Mouse (Mus musculus) hindbrain, embryonic 10.5 days (tissue): ENCODE results near the gene Krtap13-1. TPM values are rescaled to one million over a fixed set of nuclear protein-coding genes. Genes with fewer than 3 reads are reported as not detected.

Experiments
- DNase-seq: peaks from one replicate; pipeline ENCODE4 v3.0.0-alpha.2; 2017; ENCODE audit warnings: low spot score
- H3K27ac ChIP-seq: fragments of 300-500 bp; sonication (generic); 2 replicates; pipeline ENCODE4 v1.5.1; 2016; ENCODE audit warnings: mild to moderate bottlenecking, moderate library complexity
- H3K27me3 ChIP-seq: fragments of 300-500 bp; sonication (generic); 2 replicates; pipeline ENCODE4 v1.6.1; 2016; ENCODE audit warnings: mild to moderate bottlenecking; ENCODE audit not compliant: poor library complexity, insufficient read depth, severe bottlenecking
- H3K36me3 ChIP-seq: fragments of 300-500 bp; sonication (generic); 2 replicates; pipeline ENCODE4 v1.6.1; 2016; ENCODE audit warnings: mild to moderate bottlenecking, moderate library complexity
- H3K4me1 ChIP-seq: fragments of 300-500 bp; sonication (generic); replicated peaks from 2 replicates; pipeline ENCODE4 v1.6.1; 2016; ENCODE audit warnings: mild to moderate bottlenecking
- H3K4me3 ChIP-seq: fragments of 300-500 bp; sonication (generic); 2 replicates; pipeline ENCODE4 v1.5.1; 2016; ENCODE audit warnings: mild to moderate bottlenecking, moderate library complexity
- H3K9me3 ChIP-seq: fragments of 300-500 bp; sonication (generic); 2 replicates; pipeline ENCODE4 v1.6.1; 2016; ENCODE audit warnings: mild to moderate bottlenecking, moderate library complexity
- WGBS: fragments of 180-500 bp; shearing (Covaris S2); methylation state at CpG from one replicate; pipeline ENCODE4 v1.1.7; 2016; 5-methylcytosine and 5-hydroxymethylcytosine counted together
- polyA plus RNA-seq: library from polyadenylated mRNA; unstranded; fragments of >200 nt; fragmentation: Nextera tagmentation; extraction: Ambion mirVana; gene quantifications from 2 replicates; pipeline ENCODE4 v1.2.1, GENCODE M21; 2016

Gene Krtap13-1
- polyA plus RNA-seq: not detected in 2 replicates

DNA sequence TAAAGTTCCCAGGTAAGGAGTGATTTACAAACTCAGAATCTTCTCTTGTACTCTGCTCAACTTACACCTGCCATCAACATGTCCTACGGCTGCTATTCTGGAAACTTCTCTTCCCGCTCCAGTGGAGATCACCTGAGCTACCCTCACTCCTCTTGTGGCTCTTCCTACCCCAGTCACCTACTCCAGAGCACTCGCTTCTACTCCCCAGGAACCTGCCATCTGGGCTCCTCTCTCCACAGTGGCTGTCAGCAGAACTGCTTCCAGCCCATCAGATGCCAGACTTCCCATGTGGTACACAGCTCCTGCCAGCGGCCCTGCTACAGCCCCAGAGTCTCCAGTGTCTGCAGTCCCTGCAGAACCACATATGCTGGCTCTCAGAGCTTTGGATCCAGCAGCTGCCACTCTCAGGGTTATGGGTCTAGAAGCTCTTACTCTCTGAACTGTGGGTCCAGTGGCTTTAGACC, at the start of gene Krtap13-1:
TSS of gene Krtap13-1 (plus strand) at position 51 of the 464 bp plus-strand sequence.
- H3K27me3 ChIP-seq: no peaks in the 10 kb centered on the region
- no peak within 1 kb of the TSS for H3K27ac ChIP-seq
- no peak within 1 kb of the TSS for H3K4me3 ChIP-seq
- H3K36me3 ChIP-seq: no peaks in the 10 kb centered on the region
- DNase-seq: no peak
- H3K4me1 ChIP-seq: no peaks in the 10 kb centered on the region
- 73% methylated on average over 4 of the region's 4 CpGs for whole genome bisulfite sequencing
- H3K9me3 ChIP-seq: no peaks in the 10 kb centered on the region

DNA sequence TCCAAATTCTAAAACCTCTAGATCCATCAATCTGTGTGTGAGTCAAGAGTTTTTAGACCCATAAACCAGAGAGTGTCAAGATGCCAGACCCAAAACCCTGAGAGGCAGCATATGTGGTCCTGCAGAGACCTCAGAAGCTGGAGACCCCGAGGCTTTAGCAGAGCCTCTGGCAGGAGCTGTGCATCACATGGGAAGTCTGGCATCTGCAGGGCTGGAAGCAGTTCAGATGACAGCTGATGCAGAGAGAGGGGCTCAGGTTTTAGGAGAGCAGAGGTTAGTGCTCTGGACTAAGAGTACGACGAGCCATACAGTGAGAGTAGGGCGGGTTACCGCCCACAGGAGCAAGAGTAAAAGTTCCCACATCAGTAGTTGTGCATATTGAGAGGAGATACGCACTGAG, 49.6 kb upstream of the Krtap13-1 start:
- Histone ChIP-seq H3K36me3 (no peaks in the 10 kb centered on the region), H3K27ac (no peak overlapping the region), H3K9me3 (no peaks in the 10 kb centered on the region), H3K27me3 (no peaks in the 10 kb centered on the region), H3K4me1 (0 out of 2 replicates have a peak, but pooled peaks cover 4% of the 10 kb centered on the region), H3K4me3 (no peak overlapping the region)
- no peak for DNase-seq
- 86% methylated on average over 6 of the region's 6 CpGs for WGBS

DNA sequence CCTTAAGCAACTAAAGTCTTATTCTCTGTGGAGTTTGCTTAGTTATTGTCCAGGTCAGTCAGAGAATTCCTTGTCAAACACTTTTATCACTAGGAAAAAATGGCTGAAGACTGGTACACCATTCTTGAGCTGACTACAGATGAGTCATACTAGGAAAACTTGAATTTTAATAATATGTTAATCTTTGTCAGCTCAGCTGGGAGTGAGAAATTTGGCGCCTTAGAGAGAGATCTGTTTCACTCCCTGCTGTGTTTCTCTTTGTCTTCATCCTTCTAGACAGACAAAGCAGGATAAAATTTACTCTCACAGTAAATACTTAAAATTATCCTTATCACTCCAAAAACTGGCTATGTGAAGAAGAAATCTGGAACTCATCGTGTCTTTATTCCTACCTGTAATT, 47.4 kb upstream of the Krtap13-1 start:
- WGBS: 46% methylated on average over 2 of the region's 2 CpGs
- peak overlapping the region; percentile 23; the same call in 1 of the 2 replicates for H3K27ac ChIP-seq
- no peaks in the 10 kb centered on the region for H3K27me3 ChIP-seq
- 0 out of 2 replicates have a peak, but pooled peaks cover 4% of the 10 kb centered on the region for H3K4me1 ChIP-seq
- no peaks in the 10 kb centered on the region for H3K9me3 ChIP-seq
- DNase-seq: no peak
- H3K4me3 ChIP-seq: no peak overlapping the region
- no peaks in the 10 kb centered on the region for H3K36me3 ChIP-seq

DNA sequence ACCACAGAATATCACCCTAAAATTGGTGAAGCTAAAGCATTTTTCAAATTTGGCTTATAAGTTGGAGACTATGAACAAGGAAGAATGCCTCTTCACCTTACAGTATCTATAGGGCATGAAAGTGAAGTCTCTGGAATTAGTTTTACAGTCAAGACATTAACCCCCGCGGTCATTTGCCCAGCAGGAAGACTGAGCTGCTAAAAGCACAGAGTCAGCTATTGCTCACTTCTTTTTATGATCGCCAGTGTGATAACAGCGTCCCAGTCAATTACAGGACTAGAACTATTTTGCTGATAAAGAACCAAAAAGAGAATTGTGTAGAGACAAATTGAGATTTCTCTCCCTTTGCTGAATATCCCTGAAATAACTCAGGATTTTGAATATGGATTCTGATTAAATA, 32.4 kb upstream of the Krtap13-1 start:
- WGBS: 85% methylated on average over 4 of the region's 4 CpGs

DNA sequence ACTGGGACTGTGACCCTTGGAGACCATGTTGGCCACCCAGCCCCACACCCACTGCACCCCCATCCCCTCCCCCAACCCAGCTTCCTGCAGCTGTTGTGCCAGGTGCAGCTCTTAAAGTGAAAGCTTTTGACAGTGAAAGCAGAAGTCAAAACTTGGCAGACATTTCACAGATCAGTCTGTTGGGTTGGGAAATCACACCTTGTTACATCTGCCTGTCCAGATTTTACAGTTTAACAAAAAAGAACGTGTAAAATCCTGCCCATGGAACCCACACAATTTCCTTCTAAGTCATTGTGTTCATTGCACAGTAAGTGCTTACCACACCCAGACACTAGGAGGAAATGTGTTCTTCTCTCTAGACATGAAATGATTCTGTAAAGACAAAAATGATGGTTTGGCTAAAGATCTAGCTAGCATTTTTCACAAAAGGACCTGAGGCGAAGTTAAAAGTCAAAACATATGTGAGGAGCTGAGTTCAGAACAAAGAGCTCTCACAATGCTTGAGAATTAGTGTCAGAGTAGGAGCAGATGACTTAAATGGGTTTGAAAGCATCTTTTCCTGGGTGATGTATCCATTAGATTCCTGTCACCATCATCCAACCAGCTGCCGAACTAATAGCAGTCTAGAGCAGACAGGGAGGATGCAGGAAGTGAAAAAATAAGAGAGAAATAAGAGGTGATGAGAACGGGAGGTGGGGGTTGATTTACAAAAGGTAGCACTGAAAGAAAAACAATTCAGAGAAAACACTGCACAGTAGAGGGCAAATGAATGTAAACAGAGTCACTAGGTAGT, 27.4 kb upstream of the Krtap13-1 start:
- 60% methylated on average over 4 of the region's 4 CpGs for WGBS
- H3K27ac ChIP-seq: no peak overlapping the region
- H3K9me3 ChIP-seq: no peaks in the 10 kb centered on the region

More for the DNA sequence above, 32.4 kb upstream of the Krtap13-1 start:
- H3K27ac ChIP-seq: no peak overlapping the region
- H3K9me3 ChIP-seq: no peaks in the 10 kb centered on the region
- no peak for DNase-seq
- no peaks in the 10 kb centered on the region for H3K36me3 ChIP-seq
- no peaks in the 10 kb centered on the region for H3K27me3 ChIP-seq
- H3K4me1 ChIP-seq: 0 out of 2 replicates have a peak, but pooled peaks cover 2% of the 10 kb centered on the region
- no peak overlapping the region for H3K4me3 ChIP-seq

DNA sequence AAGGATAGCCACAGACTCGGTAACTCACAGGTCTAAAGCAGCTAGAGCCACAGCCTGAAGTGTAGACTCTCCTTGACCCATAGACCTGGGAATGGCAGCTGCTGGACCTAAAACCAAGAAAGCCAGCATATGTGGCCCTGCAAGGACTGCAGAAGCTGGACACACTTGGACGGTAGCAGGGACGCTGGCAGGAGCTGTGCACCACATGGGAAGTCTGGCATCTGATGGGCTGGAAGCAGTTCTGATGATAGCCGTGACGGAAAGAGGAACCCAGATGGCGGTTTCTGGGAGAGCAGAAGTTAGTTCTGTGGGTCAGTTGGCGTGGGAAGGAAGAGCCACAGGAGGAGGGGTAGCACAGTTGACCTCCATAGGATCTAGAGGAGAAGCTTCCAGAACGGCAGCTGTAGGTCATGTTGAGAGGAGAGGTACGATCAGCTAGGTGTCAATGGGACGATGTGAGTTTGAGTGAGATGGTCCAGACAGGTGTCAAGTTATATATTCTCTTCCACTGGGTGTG, 21.1 kb upstream of the Krtap13-1 start, which contains the start of gene 2310061N02Rik:
TSS of gene 2310061N02Rik (minus strand) at position 467 of the 517 bp plus-strand sequence.
- Histone ChIP-seq H3K4me3 (no peak within 1 kb of the TSS), H3K4me1 (no peaks in the 10 kb centered on the region), H3K36me3 (no peaks in the 10 kb centered on the region), H3K9me3 (no peaks in the 10 kb centered on the region), H3K27ac (no peak within 1 kb of the TSS), H3K27me3 (no peaks in the 10 kb centered on the region)
- DNase-seq: no peak
- 91% methylated on average over 10 of the region's 10 CpGs for WGBS

More for the DNA sequence above, 27.4 kb upstream of the Krtap13-1 start:
- Histone ChIP-seq H3K36me3 (no peaks in the 10 kb centered on the region), H3K4me3 (no peak overlapping the region), H3K4me1 (0 out of 2 replicates have a peak, but pooled peaks cover 2% of the 10 kb centered on the region), H3K27me3 (no peaks in the 10 kb centered on the region)
- DNase-seq: no peak

DNA sequence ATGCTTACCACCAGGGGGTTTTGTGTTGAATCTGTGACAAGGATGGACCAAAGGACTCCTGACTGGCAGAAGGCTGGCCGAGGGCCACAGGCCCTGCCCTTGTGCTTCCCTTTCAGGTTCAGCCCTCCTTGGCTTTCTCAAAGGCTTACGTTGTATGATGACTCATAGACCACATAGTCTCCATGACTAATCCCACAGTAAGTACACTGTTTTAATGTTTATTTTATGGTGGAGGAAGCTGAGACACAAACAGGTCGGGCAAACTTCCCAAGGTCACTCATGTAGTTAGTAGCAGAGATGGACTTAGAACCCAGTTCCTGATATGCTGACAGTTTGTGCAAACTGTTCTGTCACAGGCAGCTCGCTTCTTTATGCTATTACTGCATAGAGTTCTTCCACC, 17.9 kb upstream of the Krtap13-1 start:
- Histone ChIP-seq H3K27me3 (no peaks in the 10 kb centered on the region), H3K36me3 (no peaks in the 10 kb centered on the region), H3K4me1 (no peaks in the 10 kb centered on the region), H3K9me3 (no peaks in the 10 kb centered on the region), H3K4me3 (no peak overlapping the region), H3K27ac (no peak overlapping the region)
- 76% methylated on average over 4 of the region's 4 CpGs for WGBS
- no peak for DNase-seq

DNA sequence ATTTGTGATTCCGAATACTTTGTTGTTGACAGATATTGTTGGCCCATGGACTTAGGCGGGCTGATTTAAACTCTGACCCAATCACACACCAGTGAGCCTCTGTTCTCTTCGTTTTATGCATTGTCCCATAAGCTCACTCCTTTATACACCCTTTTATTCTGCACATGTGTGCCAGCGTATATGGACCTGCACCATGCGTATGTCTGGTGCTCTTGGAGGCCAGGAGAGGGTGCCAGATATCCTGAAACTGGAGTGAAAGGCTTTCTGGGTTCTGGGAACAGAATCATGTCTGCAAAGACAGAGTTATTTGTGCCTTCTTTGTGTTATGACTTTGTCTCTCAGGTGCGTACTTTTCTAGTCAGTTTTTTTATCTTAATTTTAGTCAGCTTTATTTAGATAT, 17.4 kb upstream of the Krtap13-1 start:
- H3K9me3 ChIP-seq: no peaks in the 10 kb centered on the region
- no peak for DNase-seq
- WGBS: 84% methylated on average over 6 of the region's 6 CpGs

DNA sequence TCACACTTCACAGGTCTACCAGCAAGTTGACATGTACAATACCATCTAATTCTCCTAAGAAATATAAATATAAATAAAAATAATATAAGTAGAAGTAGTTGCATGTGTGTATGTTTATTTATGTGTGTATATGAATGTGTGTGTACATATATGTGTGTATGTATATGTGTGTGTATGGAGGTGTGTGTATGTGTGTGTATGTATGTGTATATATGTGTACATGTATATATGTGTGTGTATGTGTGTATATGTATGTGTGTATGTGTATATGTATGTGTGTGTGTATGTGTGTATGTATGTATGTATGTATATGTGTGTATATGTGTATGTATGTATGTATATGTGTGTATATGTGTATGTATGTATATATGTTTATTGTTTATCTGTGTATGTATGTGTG, 12.1 kb upstream of the Krtap13-1 start:
- no peak overlapping the region for H3K4me3 ChIP-seq
- no peak overlapping the region for H3K27ac ChIP-seq
- H3K9me3 ChIP-seq: no peaks in the 10 kb centered on the region
- no peak for DNase-seq
- H3K27me3 ChIP-seq: no peaks in the 10 kb centered on the region
- H3K4me1 ChIP-seq: no peaks in the 10 kb centered on the region
- H3K36me3 ChIP-seq: no peaks in the 10 kb centered on the region

More for the DNA sequence above, 17.4 kb upstream of the Krtap13-1 start:
- Histone ChIP-seq H3K4me3 (no peak overlapping the region), H3K27ac (no peak overlapping the region), H3K36me3 (no peaks in the 10 kb centered on the region), H3K27me3 (no peaks in the 10 kb centered on the region), H3K4me1 (no peaks in the 10 kb centered on the region)

DNA sequence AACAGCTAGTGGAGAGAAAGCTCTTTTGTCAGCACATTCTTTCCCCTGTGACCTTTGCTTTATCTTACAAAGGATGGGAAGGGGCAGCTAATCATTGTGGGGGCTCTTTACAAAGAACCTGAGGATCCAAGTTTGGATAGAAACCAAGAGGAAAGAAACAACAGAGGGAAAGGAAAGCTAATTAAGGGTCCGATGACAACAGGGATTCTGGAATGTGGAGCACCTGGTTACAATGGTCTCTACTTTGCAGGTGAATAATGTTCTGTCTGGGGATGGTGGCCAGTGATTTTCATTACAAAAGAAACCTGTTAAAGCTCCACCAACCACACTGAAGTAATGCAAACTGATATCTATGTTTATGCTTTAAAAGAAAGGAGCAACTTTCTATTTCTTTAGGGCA, 8.6 kb upstream of the Krtap13-1 start:
- Histone ChIP-seq H3K4me1 (0 out of 2 replicates have a peak, but pooled peaks cover 5% of the 10 kb centered on the region), H3K4me3 (no peak overlapping the region), H3K36me3 (no peaks in the 10 kb centered on the region), H3K27me3 (no peaks in the 10 kb centered on the region), H3K27ac (no peak overlapping the region), H3K9me3 (no peaks in the 10 kb centered on the region)
- WGBS: 16% methylated on average over 1 of the region's 1 CpGs
- no peak for DNase-seq

DNA sequence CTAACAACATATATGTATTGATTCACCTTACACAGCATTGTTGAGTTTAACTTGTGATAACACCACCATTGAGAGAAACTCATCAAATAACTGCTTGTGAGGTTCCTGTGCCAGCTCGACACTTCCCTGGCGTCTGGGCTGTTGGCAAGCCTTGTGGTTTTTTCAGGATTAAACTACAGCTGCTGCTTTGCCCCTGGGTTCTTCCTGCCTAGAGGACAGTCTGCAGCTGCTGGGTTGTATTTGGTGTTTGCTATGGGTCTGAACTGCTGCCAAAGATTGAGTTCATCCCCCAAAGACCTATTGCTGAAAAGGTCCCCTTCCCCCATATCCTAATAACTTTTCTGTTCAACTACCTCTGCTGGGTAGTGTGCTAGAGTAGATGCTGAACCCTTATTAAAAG, 6.7 kb downstream of the Krtap13-1 start:
- no peaks in the 10 kb centered on the region for H3K27me3 ChIP-seq
- H3K36me3 ChIP-seq: no peaks in the 10 kb centered on the region
- DNase-seq: no peak
- 77% methylated on average over 2 of the region's 2 CpGs for WGBS
- H3K27ac ChIP-seq: no peak overlapping the region
- H3K4me1 ChIP-seq: no peaks in the 10 kb centered on the region
- H3K9me3 ChIP-seq: no peaks in the 10 kb centered on the region
- no peak overlapping the region for H3K4me3 ChIP-seq

DNA sequence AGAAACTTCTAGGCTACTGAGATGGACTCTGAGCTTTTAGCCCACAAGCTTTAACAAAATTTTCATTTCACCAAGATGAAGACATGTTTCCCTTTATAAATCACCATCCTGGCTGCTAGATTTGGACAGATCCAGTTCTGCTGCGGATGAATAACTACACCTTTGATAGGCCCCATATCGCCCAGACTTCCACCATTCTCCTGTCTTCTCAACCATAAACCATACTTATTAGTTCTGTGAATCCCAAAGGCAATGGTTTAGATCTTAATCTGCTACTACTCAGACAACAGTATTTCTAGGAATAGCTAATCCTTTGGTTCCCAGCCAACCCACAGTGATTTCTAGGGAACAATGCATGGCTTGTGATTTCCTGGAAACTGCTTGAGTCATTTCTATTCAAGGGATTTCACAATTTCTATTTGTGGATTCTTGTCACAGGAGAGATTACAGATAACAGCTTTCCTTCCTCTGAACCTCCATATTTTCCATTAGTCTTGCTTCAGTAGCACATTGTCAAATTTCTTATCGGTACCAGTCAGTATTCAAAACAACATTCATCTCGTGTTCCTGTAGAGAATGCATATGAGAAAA, 16.2 kb downstream of the Krtap13-1 start:
- DNase-seq: no peak
- Histone ChIP-seq H3K4me3 (no peak overlapping the region), H3K27ac (no peak overlapping the region), H3K36me3 (no peaks in the 10 kb centered on the region), H3K9me3 (no peaks in the 10 kb centered on the region), H3K4me1 (no peaks in the 10 kb centered on the region), H3K27me3 (no peaks in the 10 kb centered on the region)
- 85% methylated on average over 4 of the region's 4 CpGs for WGBS

DNA sequence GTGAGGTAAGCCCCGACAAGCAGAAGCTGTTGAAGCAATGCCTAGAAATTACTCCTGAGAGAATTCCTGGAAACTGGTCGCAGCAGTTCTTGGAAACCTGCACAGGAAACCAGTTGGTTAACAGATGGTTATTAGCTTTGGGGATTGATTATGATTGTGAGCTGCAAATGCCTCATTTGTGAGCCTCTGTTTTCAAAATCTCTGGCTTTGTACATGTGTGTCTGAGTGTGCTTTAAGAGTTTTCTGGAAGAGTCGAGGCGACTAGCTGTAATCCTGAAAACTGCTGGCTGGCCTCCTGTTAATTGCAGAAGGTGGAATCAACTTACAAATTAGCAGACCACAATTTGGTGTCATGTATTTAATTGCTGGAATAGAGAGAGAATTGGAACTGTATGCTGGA, 19.3 kb downstream of the Krtap13-1 start:
- no peaks in the 10 kb centered on the region for H3K36me3 ChIP-seq
- no peak for DNase-seq
- H3K4me1 ChIP-seq: no peaks in the 10 kb centered on the region
- no peaks in the 10 kb centered on the region for H3K27me3 ChIP-seq
- H3K27ac ChIP-seq: no peak overlapping the region
- 83% methylated on average over 4 of the region's 4 CpGs for WGBS
- H3K4me3 ChIP-seq: no peak overlapping the region
- no peaks in the 10 kb centered on the region for H3K9me3 ChIP-seq
